Mouse (Mus musculus) layer of hippocampus, adult 18-20 months (tissue): ENCODE measurements around the gene Ak8. TPM values are rescaled to one million over a fixed set of nuclear protein-coding genes. Genes with fewer than 3 reads are reported as not detected.

Experiments used
- DNase-seq, 2 experiments: peaks; one replicate each; pipeline ENCODE4 v3.0.0; 2022; ENCODE audit warnings: low spot score in 2 of 2
- total RNA-seq, 2 experiments: library from RNA; stranded (reverse); gene quantifications; 2 replicates each; pipeline ENCODE4 v1.2.3; 2021

The Ak8 gene
- total RNA-seq, 2 experiments from 2014 or later = 0.87 to 1.2 TPM

GRCm38 (mm10) chr2:28794623-28795022 lies 94.7 kb downstream of the Ak8 start:
- no peak for DNase-seq

DNA sequence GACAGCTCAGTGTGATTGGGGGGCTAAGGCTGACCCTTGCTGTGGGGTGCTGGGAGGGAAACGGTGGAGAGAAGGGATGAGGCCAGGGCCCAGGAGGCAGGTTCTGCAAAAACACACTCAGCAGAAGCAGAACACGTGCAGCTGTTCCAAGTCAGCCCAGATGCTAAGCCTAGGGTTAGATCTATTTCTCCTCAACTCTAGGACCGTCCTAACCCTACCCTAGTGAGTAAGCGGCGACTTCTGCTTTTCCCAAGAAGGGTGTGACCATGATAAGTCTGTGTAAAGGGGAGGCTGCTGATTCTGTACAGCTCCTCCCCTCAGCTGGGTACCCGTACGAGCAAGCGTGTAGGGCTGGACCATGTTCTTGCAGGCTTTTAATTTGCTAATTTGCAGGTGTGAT lies 96.3 kb downstream of the Ak8 start:
- no peak for DNase-seq

DNA sequence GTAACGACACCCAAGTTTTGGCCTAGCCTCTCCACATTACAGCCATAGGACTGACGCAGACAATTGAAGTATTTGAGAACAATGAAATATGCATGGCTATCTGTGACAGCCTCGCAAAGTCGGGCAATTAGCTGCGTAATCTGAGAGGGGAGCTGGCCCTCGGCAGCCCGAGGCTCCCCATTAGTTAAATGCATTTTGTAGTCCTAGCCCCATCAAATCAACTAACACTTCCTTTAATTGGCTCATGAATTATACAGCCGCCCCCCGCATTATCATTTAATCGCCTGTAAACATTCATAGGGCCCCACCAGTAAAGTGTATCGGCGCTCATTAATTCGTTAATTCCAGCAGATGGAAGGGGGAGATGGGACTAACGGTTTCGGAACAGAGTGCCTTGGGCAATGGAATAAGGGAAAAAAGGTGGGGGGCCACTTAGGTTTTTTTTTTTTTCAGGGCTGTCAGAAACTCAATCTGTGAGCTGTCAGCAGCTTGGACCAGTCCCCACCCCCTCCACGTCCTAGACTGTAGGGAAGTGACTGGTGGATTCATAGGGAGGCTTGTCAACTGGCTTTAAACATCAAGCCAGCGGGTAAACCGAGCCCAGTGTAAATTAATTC lies 97.6 kb downstream of the Ak8 start:
- DNase-seq = no peak

DNA sequence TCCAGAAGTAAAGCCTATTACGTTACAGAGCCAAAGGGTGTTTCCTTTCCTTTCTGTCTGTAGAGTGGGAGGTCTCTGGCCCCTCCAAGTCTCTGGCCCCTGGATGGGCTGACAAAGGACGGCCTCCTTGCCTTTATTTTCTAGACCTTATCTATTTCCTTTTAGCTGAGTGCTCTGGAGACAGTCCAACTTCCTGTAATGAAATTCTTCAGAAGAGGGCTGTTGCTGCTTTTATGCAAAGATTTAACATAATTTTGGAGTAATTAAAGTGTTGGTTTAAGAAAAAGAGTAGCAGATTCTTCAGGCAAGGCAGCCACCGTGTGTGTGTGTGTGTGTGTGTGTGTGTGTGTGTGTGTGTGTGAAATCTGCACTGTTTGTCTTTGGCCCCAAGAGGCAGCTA lies 98.4 kb downstream of the Ak8 start:
- DNase-seq = no peak

DNA sequence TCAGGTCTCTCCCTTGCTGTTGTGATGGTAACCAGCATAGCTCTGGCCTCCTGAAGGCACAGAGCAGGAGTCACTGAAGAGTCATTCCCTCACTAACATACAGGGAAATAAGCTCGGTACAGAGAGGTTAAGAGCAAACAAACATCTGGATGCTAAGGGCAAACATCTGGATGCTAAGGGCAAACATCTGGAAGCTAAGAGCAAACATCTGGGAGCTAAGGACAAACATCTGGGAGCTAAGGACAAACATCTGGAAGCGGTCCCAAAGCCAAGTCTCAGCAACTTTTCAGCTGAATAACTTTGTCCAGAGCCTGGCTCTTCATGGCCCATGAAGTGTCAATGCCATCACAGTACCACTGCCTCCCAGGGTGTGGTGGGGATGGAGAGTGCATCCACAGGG lies 99.6 kb downstream of the Ak8 start:
- no peak for DNase-seq

- no peak for DNase-seq
Observed at GRCm38 (mm10) chr2:28803406-28803805, 103.4 kb downstream of the Ak8 start.

DNA sequence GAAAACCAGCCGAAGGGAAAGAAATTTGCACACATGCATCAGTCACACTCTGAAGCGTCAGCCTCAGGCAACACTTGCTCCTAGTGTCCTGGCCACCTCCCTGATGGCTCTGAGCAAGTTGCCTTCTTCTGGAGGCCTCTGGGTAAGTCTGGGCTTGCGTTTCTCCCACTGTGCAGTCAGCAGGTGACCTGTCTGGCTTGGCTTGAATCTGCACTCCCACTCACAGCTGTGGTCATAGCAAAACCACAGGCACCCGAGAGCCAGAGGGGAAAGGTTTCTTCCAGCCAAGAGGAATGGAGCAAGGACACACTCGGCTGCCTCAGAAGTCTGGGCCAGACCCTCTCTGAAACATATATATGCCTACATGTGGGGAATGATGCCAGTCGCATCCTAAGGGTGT lies 108.9 kb downstream of the Ak8 start:
- no peak for DNase-seq

GRCm38 (mm10) chr2:28810260-28811013 lies 110.5 kb downstream of the Ak8 start:
- DNase-seq = no peak

DNA sequence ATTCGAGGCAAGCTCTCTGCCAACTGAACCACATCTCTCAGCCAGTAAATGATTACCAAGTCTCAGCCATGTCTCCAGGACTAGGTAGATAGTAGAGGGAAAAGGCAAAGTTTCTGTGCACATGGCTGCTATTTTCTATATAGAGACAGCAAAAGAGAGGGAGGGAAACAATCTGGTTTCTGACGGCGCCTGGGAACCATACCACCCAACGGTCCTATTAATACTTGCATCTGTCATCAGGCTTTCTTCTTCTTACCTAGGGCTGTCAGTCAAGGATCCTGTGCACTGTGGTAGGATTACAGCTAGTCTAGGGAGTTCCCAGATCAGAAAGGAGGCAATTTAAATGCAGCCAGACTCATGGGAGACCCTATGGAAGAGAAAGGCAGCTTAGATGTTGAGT lies 118.9 kb downstream of the Ak8 start:
- DNase-seq = peak in 1 of 2 experiments; percentile 57

GRCm38 (mm10) chr2:28829265-28829664 lies 129.3 kb downstream of the Ak8 start:
- DNase-seq = no peak

DNA sequence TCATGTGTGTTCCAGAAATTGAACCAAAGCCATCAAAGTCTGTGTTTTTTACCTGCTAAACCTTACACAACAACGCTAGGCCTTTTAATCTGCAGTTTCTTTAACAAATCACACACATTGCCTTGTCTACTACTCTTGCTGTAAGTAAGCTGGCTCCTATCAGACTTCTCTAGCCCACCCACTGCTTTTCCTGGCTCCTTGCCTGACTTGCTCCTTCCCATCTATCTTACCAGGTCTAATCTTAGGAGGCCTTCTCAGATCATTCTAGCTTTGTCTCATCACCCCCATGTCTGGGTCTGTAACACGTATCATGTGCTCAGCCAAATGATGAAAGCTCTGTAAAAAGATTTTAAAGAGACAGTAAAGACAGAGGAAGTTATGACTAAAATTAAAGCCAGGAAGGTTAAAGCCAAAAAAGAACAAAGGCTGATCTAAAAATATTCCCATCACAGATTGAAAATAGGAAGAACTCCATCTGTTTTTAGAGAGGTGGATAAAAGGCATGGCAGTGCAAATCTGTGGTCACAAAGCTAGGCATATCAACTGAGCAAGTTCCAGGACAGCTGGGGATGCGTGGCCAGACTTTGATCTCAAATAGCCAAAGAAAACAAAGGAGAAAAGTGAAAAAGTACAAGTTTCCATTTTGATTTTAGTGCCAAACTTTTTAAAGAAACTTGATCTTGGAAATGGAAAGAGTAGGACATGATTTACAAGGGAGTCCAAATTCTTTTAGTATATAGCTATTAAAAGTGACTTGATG lies 136.4 kb downstream of the Ak8 start:
- no peak for DNase-seq

GRCm38 (mm10) chr2:28839501-28840221 lies 139.7 kb downstream of the Ak8 start:
- no peak for DNase-seq

DNA sequence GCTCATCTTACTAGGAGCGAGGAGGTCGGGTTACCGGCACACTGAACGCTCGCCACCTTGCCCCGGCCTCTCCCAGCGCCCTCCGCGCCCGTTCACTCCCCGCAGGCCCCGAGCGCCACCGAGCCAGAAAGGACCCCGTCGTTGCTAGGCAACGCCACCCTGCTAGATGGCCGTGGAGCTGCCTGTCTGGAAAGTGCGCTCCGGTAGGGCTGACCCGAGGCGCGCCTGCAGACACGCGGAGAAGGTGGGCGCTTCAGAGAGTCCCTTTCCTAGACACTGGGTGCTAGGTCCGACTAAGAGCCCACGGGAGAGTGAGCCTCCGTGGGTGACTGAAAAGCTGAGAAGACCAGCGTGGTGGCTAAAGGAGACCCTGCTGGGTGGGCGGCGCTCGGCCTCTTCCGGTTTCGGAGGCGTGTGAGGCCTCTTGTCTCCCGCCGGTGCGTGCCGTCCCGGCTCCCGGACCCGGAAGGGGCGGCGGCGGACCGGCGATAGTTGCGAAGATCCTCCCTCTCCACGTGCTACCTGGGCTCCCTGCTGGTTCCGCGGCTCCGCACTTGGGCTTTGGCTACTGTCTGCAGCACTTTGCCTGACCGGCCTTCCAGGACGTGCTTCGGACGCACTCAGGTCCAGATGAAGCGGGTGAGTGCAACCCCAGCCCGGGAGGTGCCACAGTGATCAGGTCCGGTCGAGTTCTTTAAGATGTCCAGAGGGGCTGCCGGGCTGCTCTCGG lies 140.4 kb downstream of the Ak8 start, which contains the start of the genes Gtf3c4 and Ddx31:
Gene Gtf3c4 (minus strand): TSS at position 139 of the 730 bp plus-strand sequence.
Gene Ddx31 (plus strand): TSS at position 185 of the 730 bp plus-strand sequence.
- peak; percentile 91 to 96 for DNase-seq

DNA sequence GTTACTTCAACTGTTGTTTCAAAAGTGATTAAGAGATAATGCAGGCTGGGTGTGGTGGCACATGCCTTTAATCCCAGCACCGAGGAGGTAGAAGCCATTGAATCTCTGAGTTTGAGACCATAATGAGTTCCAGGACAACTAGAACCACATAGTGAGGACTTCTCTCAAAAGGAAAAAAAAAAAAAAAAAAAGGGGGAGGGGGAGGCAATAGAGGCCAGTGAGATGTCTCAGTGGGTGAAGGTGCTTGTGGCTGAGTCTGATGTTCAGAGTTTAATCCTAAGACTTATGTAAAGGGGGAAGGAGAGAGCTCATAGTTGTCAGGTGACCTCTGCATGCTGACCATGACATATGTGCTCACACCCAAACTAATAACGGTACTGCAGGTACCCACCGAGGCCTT lies 142.1 kb downstream of the Ak8 start:
- no peak for DNase-seq

- no peak for DNase-seq
Observed at GRCm38 (mm10) chr2:28848879-28849278, 148.9 kb downstream of the Ak8 start.

- no peak for DNase-seq
Observed at GRCm38 (mm10) chr2:28852594-28852993, 152.6 kb downstream of the Ak8 start.

DNA sequence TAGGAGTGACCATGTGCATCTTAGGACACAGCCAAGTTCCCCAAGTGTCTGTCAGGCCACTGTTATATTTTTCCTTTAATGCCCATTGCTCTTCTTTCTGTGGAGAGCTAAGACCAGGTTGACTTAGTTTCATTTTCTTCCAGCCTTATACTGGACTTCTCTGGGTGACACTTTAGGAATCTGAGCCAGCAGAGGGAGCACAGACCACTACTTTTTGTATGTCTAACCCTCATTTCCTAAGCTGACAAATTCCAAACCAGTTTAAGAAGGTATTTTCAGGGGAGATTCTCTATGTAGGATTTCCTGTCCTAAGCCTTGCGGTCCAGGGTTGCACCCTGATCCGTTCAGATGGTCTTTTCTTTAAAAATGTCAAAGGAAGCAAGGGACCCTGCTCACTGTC lies 155.8 kb downstream of the Ak8 start:
- DNase-seq = no peak

DNA sequence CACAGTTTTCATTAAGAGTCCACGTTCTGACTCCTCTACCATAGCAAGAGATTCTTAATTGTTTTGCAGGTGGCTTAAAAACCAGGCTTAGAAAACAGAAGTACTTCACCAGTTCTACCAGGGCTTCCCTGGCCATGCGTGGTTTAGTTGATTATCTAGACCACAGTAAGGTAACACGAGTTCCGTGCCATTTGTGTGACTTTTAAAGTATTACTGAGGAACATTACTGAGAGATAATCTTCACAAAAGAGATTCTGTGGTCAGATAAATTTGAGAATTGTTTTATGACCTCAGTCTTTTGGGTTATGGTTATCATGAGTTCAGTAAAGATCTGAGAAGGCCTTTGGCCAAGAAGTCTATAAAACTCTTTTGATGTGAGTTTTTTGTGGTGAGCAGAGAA lies 159.3 kb downstream of the Ak8 start:
- DNase-seq = no peak

GRCm38 (mm10) chr2:28860678-28861423 lies 160.9 kb downstream of the Ak8 start:
- DNase-seq = no peak
